Mouse (Mus musculus) lung, embryonic 14.5 days (tissue): Measurements from ENCODE around the gene Gpi1. TPM values are rescaled to one million over a fixed set of nuclear protein-coding genes. Genes with fewer than 3 reads are reported as not detected.
"Not testable (repeated sequence)": the region's sequence is repeated elsewhere in the genome, so short reads cannot be mapped to it uniquely, and the experiment has no call there.

Experiments used
- ATAC-seq: fragments of 200-750 bp; cut with Nextera tagmentation; 2 replicates; pipeline ENCODE4 v1.8.0; 2017; ENCODE audit warnings: mild to moderate bottlenecking, moderate TSS enrichment, moderate library complexity; ENCODE audit not compliant: insufficient read depth
- DNase-seq: peaks from one replicate; pipeline ENCODE4 v3.0.0-alpha.2; 2015
- H3K27ac ChIP-seq: fragments of 300-500 bp; sonication (generic); 2 replicates; pipeline ENCODE4 v1.5.1; 2014; ENCODE audit warnings: low read depth, mild to moderate bottlenecking, moderate library complexity
- H3K27me3 ChIP-seq: fragments of 300-500 bp; sonication (generic); 2 replicates; pipeline ENCODE4 v1.6.1; 2014; ENCODE audit warnings: low read length, control low read depth; ENCODE audit not compliant: insufficient read depth
- H3K36me3 ChIP-seq: fragments of 300-500 bp; sonication (generic); 2 replicates; pipeline ENCODE4 v1.6.1; 2014; ENCODE audit warnings: control low read depth; ENCODE audit not compliant: insufficient read depth
- H3K4me1 ChIP-seq: fragments of 300-500 bp; sonication (generic); 2 replicates; pipeline ENCODE4 v1.6.1; 2014; ENCODE audit warnings: antibody characterized with exemption, control low read depth; ENCODE audit not compliant: insufficient read depth
- H3K4me2 ChIP-seq: fragments of 300-500 bp; sonication (generic); 2 replicates; pipeline ENCODE4 v1.6.1; 2014; ENCODE audit warnings: mild to moderate bottlenecking
- H3K4me3 ChIP-seq: fragments of 300-500 bp; sonication (generic); 2 replicates; pipeline ENCODE4 v1.5.1; 2014; ENCODE audit warnings: low read depth, low read length
- H3K9ac ChIP-seq: fragments of 300-500 bp; sonication (generic); 2 replicates; pipeline ENCODE4 v1.6.1; 2014
- H3K9me3 ChIP-seq: fragments of 300-500 bp; sonication (generic); 2 replicates; pipeline ENCODE4 v1.6.1; 2016; ENCODE audit warnings: low read depth, low read length, control low read depth
- CTCF ChIP-seq: IDR thresholded peaks from 2 replicates; pipeline ENCODE4 v1.5.1; 2016; ENCODE audit warnings: antibody characterized with exemption, low read depth
- WGBS: fragments of 180-500 bp; shearing (Covaris S2); extraction: QIAGEN DNeasy Blood & Tissue Kit; methylation state at CpG from one replicate; pipeline ENCODE4 v1.1.7; 2014; 5-methylcytosine and 5-hydroxymethylcytosine counted together
- polyA plus RNA-seq: library from polyadenylated mRNA; unstranded; fragments of >200 nt; fragmentation: Nextera tagmentation; extraction: Ambion mirVana; gene quantifications from 2 replicates; pipeline ENCODE4 v1.2.1, GENCODE M21; 2014

Gpi1 gene
- polyA plus RNA-seq, 1 experiment from 2014 or later, result 260 TPM

GRCm38 (mm10) chr7:34189376-34189989, 40.7 kb downstream of the Gpi1 start:
- H3K27ac ChIP-seq, result no peak overlapping the region
- no peak overlapping the region for H3K4me3 ChIP-seq
- DNase-seq (no peak), ATAC-seq (no peak)
- no peak overlapping the region for H3K4me2 ChIP-seq
- no peaks in the 10 kb centered on the region for H3K27me3 ChIP-seq
- TF ChIP-seq CTCF, result no peak
- H3K9ac ChIP-seq, result no peak overlapping the region
- peaks cover 66% of the 10 kb centered on the region for H3K36me3 ChIP-seq
- H3K9me3 ChIP-seq, result no peaks in the 10 kb centered on the region
- 85% methylated on average over 12 of the region's 12 CpGs for WGBS
- no peaks in the 10 kb centered on the region for H3K4me1 ChIP-seq

DNA sequence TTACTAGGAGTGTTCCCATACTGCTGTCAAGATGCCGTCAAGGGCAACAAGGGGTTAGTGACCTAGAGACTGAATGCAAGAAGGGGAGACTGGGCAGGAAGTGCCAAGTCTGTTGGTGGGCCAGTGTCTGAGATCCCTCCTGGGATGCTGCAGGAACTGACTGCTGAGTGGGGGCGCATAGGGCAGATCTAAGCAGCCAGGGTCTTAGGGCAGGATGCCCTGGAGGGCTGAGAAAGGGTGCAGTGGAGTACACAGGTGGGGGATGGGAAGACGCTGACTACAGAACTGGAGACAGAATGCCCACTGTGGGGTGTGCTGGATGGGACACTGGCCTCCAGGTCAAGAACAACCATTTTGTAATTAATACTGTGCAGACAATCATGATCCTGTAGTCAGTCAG, 46.3 kb downstream of the Gpi1 start:
- no peak overlapping the region for H3K9ac ChIP-seq
- 76% methylated on average over 3 of the region's 3 CpGs for WGBS
- no peaks in the 10 kb centered on the region for H3K27me3 ChIP-seq
- no peaks in the 10 kb centered on the region for H3K4me1 ChIP-seq
- H3K27ac ChIP-seq, result no peak overlapping the region
- no peaks in the 10 kb centered on the region for H3K9me3 ChIP-seq
- H3K4me2 ChIP-seq, result no peak overlapping the region
- no peak for TF ChIP-seq CTCF
- no peak overlapping the region for H3K4me3 ChIP-seq
- DNase-seq (no peak), ATAC-seq (no peak)
- peaks cover 47% of the 10 kb centered on the region for H3K36me3 ChIP-seq

DNA sequence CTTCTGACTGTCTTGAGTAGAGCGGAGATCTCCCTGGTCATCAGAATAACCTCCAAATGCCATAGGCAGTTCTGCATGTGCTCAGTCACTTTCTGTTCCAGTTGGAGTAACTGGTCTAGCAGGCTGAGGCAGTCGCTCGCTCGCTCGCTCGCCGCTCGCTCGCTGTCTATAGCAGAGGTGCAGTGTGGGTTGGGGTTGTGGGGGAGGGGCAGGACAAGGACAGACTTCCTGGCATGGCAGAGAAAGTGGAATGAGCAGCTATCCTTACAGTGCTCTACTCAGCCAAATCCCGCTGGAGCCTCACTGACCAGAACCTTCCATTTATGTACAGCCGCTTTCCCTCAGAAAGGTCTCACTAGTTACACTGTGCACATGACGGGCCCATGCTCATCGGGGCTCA, 46.8 kb downstream of the Gpi1 start:
- H3K27ac ChIP-seq, result no peak overlapping the region
- peaks cover 42% of the 10 kb centered on the region for H3K36me3 ChIP-seq
- H3K27me3 ChIP-seq, result no peaks in the 10 kb centered on the region
- no peak; the same call in 1 of the 2 replicates for ATAC-seq
- no peaks in the 10 kb centered on the region for H3K9me3 ChIP-seq
- H3K4me2 ChIP-seq, result no peak overlapping the region
- TF ChIP-seq CTCF, result no peak
- no peak overlapping the region for H3K9ac ChIP-seq
- WGBS, result 78% methylated on average over 13 of the region's 13 CpGs
- H3K4me1 ChIP-seq, result no peaks in the 10 kb centered on the region
- DNase-seq, result no peak
- H3K4me3 ChIP-seq, result no peak overlapping the region

DNA sequence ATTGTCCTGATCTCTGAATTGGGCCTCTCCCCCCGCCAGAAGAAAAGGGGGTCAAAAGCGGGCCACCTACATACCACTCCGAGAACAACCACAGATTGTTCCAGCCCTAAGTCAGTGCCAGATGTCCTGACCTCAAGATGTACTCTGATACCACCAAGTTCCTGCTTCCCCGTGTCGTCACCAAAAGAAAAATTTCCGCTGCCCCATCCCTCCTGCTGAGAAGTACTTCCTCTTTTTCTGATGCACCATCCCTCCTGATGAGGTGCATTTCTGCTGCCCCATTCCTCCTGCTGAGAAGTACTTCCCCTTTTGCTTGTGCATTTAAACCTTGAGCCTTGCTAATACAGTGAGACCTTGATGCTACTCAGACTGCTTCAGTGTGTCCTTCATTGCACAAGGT, 53.9 kb downstream of the Gpi1 start:
- WGBS, result 78% methylated on average over 6 of the region's 6 CpGs
- not testable (repeated sequence) for H3K4me3 ChIP-seq, H3K9ac ChIP-seq, H3K27me3 ChIP-seq, H3K4me2 ChIP-seq, H3K27ac ChIP-seq, ATAC-seq, H3K36me3 ChIP-seq, DNase-seq, H3K4me1 ChIP-seq, H3K9me3 ChIP-seq

DNA sequence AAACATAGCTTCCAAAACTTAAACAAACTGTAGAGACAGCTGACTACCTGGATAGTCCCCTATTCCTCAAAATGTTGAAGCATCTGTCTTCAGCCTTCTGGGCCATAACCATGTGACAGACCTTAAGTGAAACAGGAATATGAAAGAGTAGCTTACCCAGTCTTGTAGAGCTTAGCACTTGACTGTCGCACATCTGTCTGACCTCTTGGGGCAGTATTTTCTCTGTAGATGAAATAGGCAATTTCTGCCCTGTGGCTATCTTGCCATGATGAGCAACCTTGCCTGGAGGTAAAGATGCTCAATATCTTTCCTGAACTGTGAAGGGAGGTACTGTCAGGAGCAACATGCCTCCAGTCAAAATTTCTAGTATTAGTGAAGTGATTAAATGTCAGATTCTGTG, 57.9 kb downstream of the Gpi1 start:
- DNase-seq, result no peak
- Histone ChIP-seq H3K4me2 (no peak overlapping the region), H3K4me3 (no peak overlapping the region), H3K9me3 (no peaks in the 10 kb centered on the region), H3K36me3 (no peaks in the 10 kb centered on the region), H3K4me1 (no peaks in the 10 kb centered on the region), H3K27ac (no peak overlapping the region), H3K9ac (no peak overlapping the region), H3K27me3 (no peaks in the 10 kb centered on the region)
- ATAC-seq, result no peak
- TF ChIP-seq CTCF, result no peak
- WGBS, result 44% methylated on average over 1 of the region's 1 CpGs

- Histone ChIP-seq H3K27me3 (no peaks in the 10 kb centered on the region), H3K9me3 (no peaks in the 10 kb centered on the region), H3K27ac (peak within 1 kb of the TSS; percentile 89), H3K4me1 (0 out of 2 replicates have a peak, but pooled peaks cover 3% of the 10 kb centered on the region), H3K36me3 (peaks cover 10% of the 10 kb centered on the region), H3K4me2 (peak within 1 kb of the TSS; percentile 71), H3K4me3 (peak within 1 kb of the TSS; percentile 96), H3K9ac (peak within 1 kb of the TSS; percentile 96)
- no peak for ATAC-seq
- WGBS, result 79% methylated on average over 3 of the region's 3 CpGs
- TF ChIP-seq CTCF, result no peak
- DNase-seq, result no peak
Measured at GRCm38 (mm10) chr7:34169454-34169853, 60.7 kb downstream of the Gpi1 start, which contains the start of gene Uba2. TSS of gene Uba2 (minus strand) at chr7:34169599.

DNA sequence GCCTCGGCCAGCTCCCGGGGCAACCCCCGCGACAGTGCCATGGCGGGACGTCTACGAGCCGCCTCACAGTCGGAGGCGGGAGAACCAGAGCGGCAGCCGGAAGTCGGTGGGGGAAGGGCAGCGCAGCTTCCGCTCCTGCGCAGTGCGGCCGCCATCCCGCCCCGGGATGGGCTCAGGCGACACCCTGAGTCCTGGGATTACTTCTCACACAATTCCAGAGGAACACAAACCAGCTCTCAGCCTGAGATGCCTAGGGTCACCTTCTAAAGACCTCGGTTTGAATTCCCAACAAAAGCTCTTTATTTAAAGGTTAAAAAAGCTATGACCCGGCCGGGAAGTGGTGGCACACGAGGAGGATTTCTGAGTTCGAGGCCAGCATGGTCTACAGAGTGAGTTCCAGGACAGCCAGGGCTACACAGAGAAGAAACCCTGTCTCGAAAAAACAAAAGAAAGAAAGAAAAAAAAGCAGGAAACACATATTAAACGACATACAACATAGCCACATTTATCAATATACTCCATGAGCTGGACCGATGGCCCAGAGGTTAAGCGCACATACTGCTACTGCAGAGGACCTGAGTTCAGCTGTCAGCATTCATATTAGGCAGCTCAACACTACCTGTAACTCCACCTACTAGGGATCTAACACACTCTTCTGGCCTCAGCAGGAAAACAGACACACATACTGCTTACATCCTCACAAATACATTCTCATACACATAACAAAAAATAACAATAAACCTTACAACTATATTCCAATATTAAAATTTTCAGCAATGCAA, 61.5 kb downstream of the Gpi1 start:
- ATAC-seq, result peak; percentile 98
- 9% methylated on average over 30 of the region's 30 CpGs for WGBS

More for the DNA sequence above, 61.5 kb downstream of the Gpi1 start:
- no peaks in the 10 kb centered on the region for H3K9me3 ChIP-seq
- H3K4me2 ChIP-seq, result peak overlapping the region; percentile 71
- H3K36me3 ChIP-seq, result peaks cover 17% of the 10 kb centered on the region
- H3K4me3 ChIP-seq, result peak overlapping the region; percentile 96
- H3K27ac ChIP-seq, result peak overlapping the region; percentile 89
- no peak for TF ChIP-seq CTCF
- H3K27me3 ChIP-seq, result no peaks in the 10 kb centered on the region
- peak; percentile 96 for DNase-seq
- H3K9ac ChIP-seq, result peak overlapping the region; percentile 96
- H3K4me1 ChIP-seq, result 0 out of 2 replicates have a peak, but pooled peaks cover 3% of the 10 kb centered on the region
